Mouse (Mus musculus) lung, postnatal 0 days (tissue): ENCODE data around the gene Cmtm4.

ENCODE experiments used
- CTCF ChIP-seq: IDR thresholded peaks from 2 replicates; pipeline ENCODE4 v1.5.1; 2016; ENCODE audit warnings: antibody characterized with exemption, mild to moderate bottlenecking
- EP300 ChIP-seq: IDR thresholded peaks from 2 replicates; pipeline ENCODE4 v1.6.1; 2016; ENCODE audit warnings: antibody characterized with exemption, mild to moderate bottlenecking, control low read depth

- TF ChIP-seq CTCF = no peak
- TF ChIP-seq EP300 = no peak
Observed at GRCm38 (mm10) chr8:104350047-104350446, 45.6 kb downstream of the Cmtm4 start.
